Mouse (Mus musculus): ENCODE data around the gene Jund.

Jund gene

GRCm38 (mm10) chr8:70730956-70731355 lies 32.2 kb downstream of the Jund start:
- TF ChIP-seq POU5F1 (IDR thresholded peaks at IDR 0.05; ENCODE audit: borderline replicate concordance, low read length) (no peak), NANOG (IDR thresholded peaks at IDR 0.05; ENCODE audit: borderline replicate concordance, low read length) (no peak), CTCF (conservative IDR thresholded peaks at IDR 0.05; ENCODE audit: low read length) (no peak)
- Histone ChIP-seq H3K9me3 (ENCODE audit: low read length) (no peaks in the 10 kb centered on the region), H3K27me3 (ENCODE audit: insufficient read depth, low read length) (peaks cover 30% of the 10 kb centered on the region), H3K36me3 (ENCODE audit: insufficient read depth, low read length) (no peaks in the 10 kb centered on the region), H3K4me3 (replicated peaks; ENCODE audit: low read length) (no peak overlapping the region), H3K4me1 (replicated peaks; ENCODE audit: low read depth, low read length) (peaks cover 40% of the 10 kb centered on the region)

- Histone ChIP-seq H3K36me3 (ENCODE audit: insufficient read depth, low read length) (no peaks in the 10 kb centered on the region), H3K4me1 (replicated peaks; ENCODE audit: low read depth, low read length) (peaks cover 17% of the 10 kb centered on the region), H3K4me3 (replicated peaks; ENCODE audit: low read length) (no peak overlapping the region), H3K9me3 (ENCODE audit: low read length) (no peaks in the 10 kb centered on the region), H3K27me3 (ENCODE audit: insufficient read depth, low read length) (peaks cover 30% of the 10 kb centered on the region)
- TF ChIP-seq CTCF (conservative IDR thresholded peaks at IDR 0.05; ENCODE audit: low read length) (no peak), NANOG (IDR thresholded peaks at IDR 0.05; ENCODE audit: borderline replicate concordance, low read length) (no peak), POU5F1 (IDR thresholded peaks at IDR 0.05; ENCODE audit: borderline replicate concordance, low read length) (no peak)
Measured at GRCm38 (mm10) chr8:70737705-70738104, 39.0 kb downstream of the Jund start.

- Histone ChIP-seq H3K27me3 (ENCODE audit: insufficient read depth, low read length) (peaks cover 36% of the 10 kb centered on the region), H3K36me3 (ENCODE audit: insufficient read depth, low read length) (no peaks in the 10 kb centered on the region), H3K9me3 (ENCODE audit: low read length) (no peaks in the 10 kb centered on the region), H3K4me3 (replicated peaks; ENCODE audit: low read length) (no peak overlapping the region), H3K4me1 (replicated peaks; ENCODE audit: low read depth, low read length) (peaks cover 18% of the 10 kb centered on the region)
- TF ChIP-seq POU5F1 (IDR thresholded peaks at IDR 0.05; ENCODE audit: borderline replicate concordance, low read length): no peak
- TF ChIP-seq NANOG (IDR thresholded peaks at IDR 0.05; ENCODE audit: borderline replicate concordance, low read length): no peak
- no peak for TF ChIP-seq CTCF (conservative IDR thresholded peaks at IDR 0.05; ENCODE audit: low read length)
Measured at GRCm38 (mm10) chr8:70738211-70738610, 39.5 kb downstream of the Jund start.

GRCm38 (mm10) chr8:70741661-70742060 lies 42.9 kb downstream of the Jund start:
- H3K9me3 ChIP-seq (ENCODE audit: low read length): no peaks in the 10 kb centered on the region
- TF ChIP-seq NANOG (IDR thresholded peaks at IDR 0.05; ENCODE audit: borderline replicate concordance, low read length): no peak
- TF ChIP-seq CTCF (conservative IDR thresholded peaks at IDR 0.05; ENCODE audit: low read length): no peak
- TF ChIP-seq POU5F1 (IDR thresholded peaks at IDR 0.05; ENCODE audit: borderline replicate concordance, low read length): no peak
- H3K36me3 ChIP-seq (ENCODE audit: insufficient read depth, low read length): no peaks in the 10 kb centered on the region
- H3K27me3 ChIP-seq (ENCODE audit: insufficient read depth, low read length): peaks cover 70% of the 10 kb centered on the region
- H3K4me3 ChIP-seq (replicated peaks; ENCODE audit: low read length): no peak overlapping the region
- peaks cover 51% of the 10 kb centered on the region for H3K4me1 ChIP-seq (replicated peaks; ENCODE audit: low read depth, low read length)

GRCm38 (mm10) chr8:70742176-70742575 lies 43.4 kb downstream of the Jund start:
- H3K9me3 ChIP-seq (ENCODE audit: low read length): no peaks in the 10 kb centered on the region
- peaks cover 54% of the 10 kb centered on the region for H3K4me1 ChIP-seq (replicated peaks; ENCODE audit: low read depth, low read length)
- H3K36me3 ChIP-seq (ENCODE audit: insufficient read depth, low read length): no peaks in the 10 kb centered on the region
- H3K27me3 ChIP-seq (ENCODE audit: insufficient read depth, low read length): peaks cover 75% of the 10 kb centered on the region
- no peak for TF ChIP-seq CTCF (conservative IDR thresholded peaks at IDR 0.05; ENCODE audit: low read length)
- TF ChIP-seq NANOG (IDR thresholded peaks at IDR 0.05; ENCODE audit: borderline replicate concordance, low read length): no peak
- TF ChIP-seq POU5F1 (IDR thresholded peaks at IDR 0.05; ENCODE audit: borderline replicate concordance, low read length): no peak
- no peak overlapping the region for H3K4me3 ChIP-seq (replicated peaks; ENCODE audit: low read length)

GRCm38 (mm10) chr8:70742981-70743655 lies 44.4 kb downstream of the Jund start:
- Histone ChIP-seq H3K4me1 (replicated peaks; ENCODE audit: low read depth, low read length) (peaks cover 64% of the 10 kb centered on the region), H3K4me3 (replicated peaks; ENCODE audit: low read length) (peak overlapping the region; percentile 77), H3K36me3 (ENCODE audit: insufficient read depth, low read length) (no peaks in the 10 kb centered on the region), H3K9me3 (ENCODE audit: low read length) (no peaks in the 10 kb centered on the region), H3K27me3 (ENCODE audit: insufficient read depth, low read length) (peaks cover 82% of the 10 kb centered on the region)
- TF ChIP-seq NANOG (IDR thresholded peaks at IDR 0.05; ENCODE audit: borderline replicate concordance, low read length): no peak
- TF ChIP-seq POU5F1 (IDR thresholded peaks at IDR 0.05; ENCODE audit: borderline replicate concordance, low read length): no peak
- no peak for TF ChIP-seq CTCF (conservative IDR thresholded peaks at IDR 0.05; ENCODE audit: low read length)

GRCm38 (mm10) chr8:70743656-70744590 lies 45.2 kb downstream of the Jund start:
- H3K36me3 ChIP-seq (ENCODE audit: insufficient read depth, low read length): no peaks in the 10 kb centered on the region

GRCm38 (mm10) chr8:70744806-70745205 lies 46.1 kb downstream of the Jund start:
- TF ChIP-seq CTCF (conservative IDR thresholded peaks at IDR 0.05; ENCODE audit: low read length) (no peak), NANOG (IDR thresholded peaks at IDR 0.05; ENCODE audit: borderline replicate concordance, low read length) (no peak), POU5F1 (IDR thresholded peaks at IDR 0.05; ENCODE audit: borderline replicate concordance, low read length) (no peak)
- Histone ChIP-seq H3K36me3 (ENCODE audit: insufficient read depth, low read length) (no peaks in the 10 kb centered on the region), H3K27me3 (ENCODE audit: insufficient read depth, low read length) (peaks cover 90% of the 10 kb centered on the region)

More at GRCm38 (mm10) chr8:70743656-70744590, 45.2 kb downstream of the Jund start:
- no peaks in the 10 kb centered on the region for H3K9me3 ChIP-seq (ENCODE audit: low read length)
- H3K4me1 ChIP-seq (replicated peaks; ENCODE audit: low read depth, low read length): peaks cover 72% of the 10 kb centered on the region
- no peak for TF ChIP-seq NANOG (IDR thresholded peaks at IDR 0.05; ENCODE audit: borderline replicate concordance, low read length)
- TF ChIP-seq POU5F1 (IDR thresholded peaks at IDR 0.05; ENCODE audit: borderline replicate concordance, low read length): no peak
- no peak for TF ChIP-seq CTCF (conservative IDR thresholded peaks at IDR 0.05; ENCODE audit: low read length)
- peaks cover 84% of the 10 kb centered on the region for H3K27me3 ChIP-seq (ENCODE audit: insufficient read depth, low read length)
- H3K4me3 ChIP-seq (replicated peaks; ENCODE audit: low read length): peak overlapping the region; percentile 77

More at GRCm38 (mm10) chr8:70744806-70745205, 46.1 kb downstream of the Jund start:
- H3K4me3 ChIP-seq (replicated peaks; ENCODE audit: low read length): peak overlapping the region; percentile 10; the same call in 1 of the 2 replicates
- H3K4me1 ChIP-seq (replicated peaks; ENCODE audit: low read depth, low read length): peaks cover 78% of the 10 kb centered on the region
- no peaks in the 10 kb centered on the region for H3K9me3 ChIP-seq (ENCODE audit: low read length)

Data from E14TG2a.4 (cell line).